ENCODE assay signal across 15 mouse cellular contexts in the genomic region with DNA sequence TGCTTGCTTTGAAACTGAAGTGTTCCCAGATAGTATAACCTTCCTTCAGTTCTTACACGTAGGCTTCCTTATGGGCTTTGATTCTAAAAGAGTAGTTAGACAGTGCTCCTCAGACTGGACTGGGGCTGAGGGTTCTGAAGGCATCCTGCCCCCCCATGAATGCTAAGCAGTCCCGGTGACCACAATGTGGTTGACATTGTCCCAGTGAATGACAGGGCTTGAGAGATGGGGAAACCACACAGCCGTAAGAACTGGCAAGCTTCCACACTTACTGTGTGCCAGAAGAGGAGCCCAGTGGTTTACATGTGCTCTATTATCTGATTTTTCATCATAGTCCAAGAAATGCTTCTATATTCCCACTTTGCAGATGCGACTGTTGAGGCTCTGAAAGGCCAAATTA.
A peak's percentile ranks its signal among the peaks of the same experiment; 100 is the strongest.
DNase-seq lines count a peak whose midpoint lies in the region; ATAC-seq and TF ChIP-seq lines count a peak whose summit lies in the region.
"Had no signal": no experiment of that assay in that cellular context is flagged by ENCODE, and none has a peak within 500 bp of the region (broad histone marks: within the 10 kb centered on the region; RNA-seq: fewer than 3 reads in every experiment).

No protein-coding gene starts in this region.

- WGBS in lung, embryonic 14.5 days = 70% methylated on average over 4 of the region's 4 CpGs
- 91% methylated on average over 4 of the region's 4 CpGs for WGBS in forebrain, embryonic 11.5 days

- intact Hi-C loops in left cerebral cortex, postnatal 14 days (cut with DNase I) = no loop called here

- H3K27ac ChIP-seq in lung, embryonic 14.5 days (ENCODE audit: low read depth) = no peak overlapping the region
- no peak overlapping the region for H3K27ac ChIP-seq in forebrain, embryonic 11.5 days (ENCODE audit: low read depth, low read length)
- H3K27ac ChIP-seq: hindbrain, embryonic 14.5 days; limb, embryonic 13.5 days; midbrain, embryonic 12.5 days; neural tube, embryonic 13.5 days had no signal

- TF ChIP-seq CTCF in lung, embryonic 14.5 days (IDR thresholded peaks at IDR 0.05; ENCODE audit: low read depth) = no peak

- no peaks in the 10 kb centered on the region for H3K36me3 ChIP-seq in lung, embryonic 14.5 days (ENCODE audit: insufficient read depth)
- no peaks in the 10 kb centered on the region for H3K36me3 ChIP-seq in forebrain, embryonic 11.5 days (ENCODE audit: control insufficient read depth, insufficient read depth, low read length)
- H3K36me3 ChIP-seq: limb, embryonic 13.5 days; midbrain, embryonic 12.5 days; neural tube, embryonic 13.5 days had no signal

- peak; percentile 33 for DNase-seq in adrenal gland, adult 2 months
- no peak for DNase-seq in adrenal gland, adult 18-20 months (ENCODE audit: low spot score in 2 of 2)
- peak; percentile 33 for DNase-seq in lung, embryonic 14.5 days
- no peak for DNase-seq in lung, postnatal 25 days (ENCODE audit: low spot score)
- DNase-seq in lung, postnatal 10 days = peak; percentile 40
- DNase-seq in left cerebral cortex, postnatal 14 days (ENCODE audit: low spot score in 2 of 2) = no peak
- no peak for DNase-seq in thymus, postnatal 4 days
- DNase-seq in forebrain, embryonic 11.5 days (ENCODE audit: low spot score) = no peak
- DNase-seq: B cell, adult 2 months; cerebellum, adult 9-11 months; gastrocnemius, postnatal 10 days had no signal

- no peak overlapping the region for H3K4me2 ChIP-seq in lung, embryonic 14.5 days
- no peak overlapping the region for H3K4me2 ChIP-seq in forebrain, embryonic 11.5 days (ENCODE audit: low read depth, low read length, severe bottlenecking)
- H3K4me2 ChIP-seq: hindbrain, embryonic 14.5 days; limb, embryonic 13.5 days; midbrain, embryonic 12.5 days; neural tube, embryonic 13.5 days had no signal

- no peak overlapping the region for H3K4me3 ChIP-seq in lung, embryonic 14.5 days (ENCODE audit: low read depth, low read length)
- no peak overlapping the region for H3K4me3 ChIP-seq in forebrain, embryonic 11.5 days (ENCODE audit: low read depth, low read length)
- H3K4me3 ChIP-seq: limb, embryonic 13.5 days; midbrain, embryonic 12.5 days; neural tube, embryonic 13.5 days had no signal

- no peaks in the 10 kb centered on the region for H3K4me1 ChIP-seq in lung, embryonic 14.5 days (ENCODE audit: insufficient read depth)
- no peaks in the 10 kb centered on the region for H3K4me1 ChIP-seq in forebrain, embryonic 11.5 days (replicated peaks; ENCODE audit: control insufficient read depth, insufficient read depth, low read length)

- no peaks in the 10 kb centered on the region for H3K9me3 ChIP-seq in lung, embryonic 14.5 days (ENCODE audit: low read depth, low read length)
- 0 out of 2 replicates have a peak, but pooled peaks cover 2% of the 10 kb centered on the region for H3K9me3 ChIP-seq in forebrain, embryonic 11.5 days (ENCODE audit: control insufficient read depth, low read length)

- H3K9ac ChIP-seq in lung, embryonic 14.5 days = no peak overlapping the region
- no peak overlapping the region for H3K9ac ChIP-seq in forebrain, embryonic 11.5 days (ENCODE audit: low read length)
- H3K9ac ChIP-seq: hindbrain, embryonic 14.5 days; limb, embryonic 13.5 days; midbrain, embryonic 12.5 days; neural tube, embryonic 13.5 days had no signal

- ATAC-seq in lung, embryonic 14.5 days (ENCODE audit: insufficient read depth) = no peak
- ATAC-seq in forebrain, embryonic 11.5 days (replicated peaks; ENCODE audit: low FRiP score) = no peak

- H3K27me3 ChIP-seq in lung, embryonic 14.5 days (ENCODE audit: insufficient read depth, low read length) = no peaks in the 10 kb centered on the region
- no peaks in the 10 kb centered on the region for H3K27me3 ChIP-seq in forebrain, embryonic 11.5 days (ENCODE audit: control insufficient read depth, insufficient read depth, low read length)
- H3K27me3 ChIP-seq: limb, embryonic 13.5 days; midbrain, embryonic 12.5 days; neural tube, embryonic 13.5 days had no signal

Comparison
In these comparisons a context has a peak if more than half of its experiments do, and no peak if none do; other contexts are left out.
1. DNase-seq: peak in adrenal gland, adult 2 months (single experiment), lung, embryonic 14.5 days (single experiment) and lung, postnatal 10 days (single experiment); none in adrenal gland, adult 18-20 months (0 of 2), lung, postnatal 25 days (single experiment), left cerebral cortex, postnatal 14 days (0 of 2), thymus, postnatal 4 days (single experiment) and forebrain, embryonic 11.5 days (single experiment).